Mouse (Mus musculus): ENCODE measurements around the gene Nfia. TPM values are rescaled to one million over a fixed set of nuclear protein-coding genes. Genes with fewer than 3 reads are reported as not detected.

The Nfia gene
- polyA plus RNA-seq, 1 experiment = 10.3 TPM

- no peak for DNase-seq (ENCODE audit: low read depth, low spot score)
- WGBS = 85% methylated on average over 1 of the region's 1 CpGs
Observed at GRCm38 (mm10) chr4:97887228-97887627, 114.7 kb downstream of the Nfia start.

GRCm38 (mm10) chr4:97891063-97891462 is 118.5 kb downstream of the Nfia start:
- DNase-seq (ENCODE audit: low read depth, low spot score) = no peak
- 79% methylated on average over 3 of the region's 3 CpGs for WGBS

- WGBS = 78% methylated on average over 1 of the region's 1 CpGs
Observed at GRCm38 (mm10) chr4:97891611-97892010, 119.1 kb downstream of the Nfia start.

DNA sequence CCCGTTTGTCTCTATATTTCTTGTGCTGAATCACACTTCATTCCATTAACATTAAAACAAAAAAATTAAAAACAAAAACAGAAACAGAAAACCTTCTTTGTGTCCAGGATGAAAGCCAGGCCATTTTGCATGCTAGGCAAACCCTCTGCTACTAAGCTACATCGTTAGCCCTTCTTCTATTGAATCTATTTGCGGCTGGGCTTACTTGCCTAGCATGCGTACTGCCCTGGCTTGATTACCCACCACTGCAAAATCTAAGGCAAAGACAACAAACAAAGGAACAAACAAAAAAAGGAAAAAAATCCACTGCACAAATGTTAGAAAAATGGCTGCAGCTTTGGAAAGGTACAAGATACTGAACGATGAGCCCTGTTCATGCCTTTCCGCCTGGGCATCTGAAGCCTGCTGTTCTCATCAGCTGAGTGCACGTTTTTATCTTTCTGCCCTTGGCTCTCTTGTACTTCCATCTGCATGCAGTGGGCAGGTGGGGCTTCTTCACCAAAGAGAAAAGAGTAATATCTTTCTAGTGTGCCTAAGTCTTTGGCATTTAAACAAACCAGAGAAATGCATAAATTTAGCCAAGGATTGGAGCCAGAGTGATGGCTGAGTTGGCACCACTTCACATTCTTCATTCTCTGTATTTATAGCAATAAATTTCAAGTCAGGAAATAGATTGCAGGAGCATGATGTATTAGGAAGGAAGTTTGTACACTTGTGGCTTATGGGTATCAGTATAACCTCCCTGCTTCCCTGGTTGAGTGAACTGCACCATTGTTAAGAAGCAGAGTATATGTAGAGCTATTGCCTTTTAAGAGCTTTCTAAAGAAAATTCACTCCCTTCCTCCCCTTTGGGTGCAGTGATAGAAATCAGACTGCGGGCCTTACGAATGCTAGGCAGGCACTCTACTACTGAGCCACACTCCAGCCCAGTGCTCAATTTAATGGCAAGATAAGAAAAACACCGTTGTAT is 121.7 kb downstream of the Nfia start:
- DNase-seq (ENCODE audit: low read depth, low spot score) = no peak
- 82% methylated on average over 10 of the region's 10 CpGs for WGBS

More at GRCm38 (mm10) chr4:97891611-97892010, 119.1 kb downstream of the Nfia start:
- DNase-seq (ENCODE audit: low read depth, low spot score) = no peak

GRCm38 (mm10) chr4:97895940-97896339 is 123.4 kb downstream of the Nfia start:
- WGBS = 88% methylated on average over 5 of the region's 5 CpGs
- no peak for DNase-seq (ENCODE audit: low read depth, low spot score)

GRCm38 (mm10) chr4:97900256-97900944 is 127.9 kb downstream of the Nfia start:
- 82% methylated on average over 12 of the region's 12 CpGs for WGBS
- DNase-seq (ENCODE audit: low read depth, low spot score) = no peak

- DNase-seq (ENCODE audit: low read depth, low spot score) = no peak
- WGBS = 45% methylated on average over 4 of the region's 4 CpGs
Observed at GRCm38 (mm10) chr4:97905826-97906225, 133.3 kb downstream of the Nfia start.

- WGBS = 90% methylated on average over 4 of the region's 4 CpGs
- no peak for DNase-seq (ENCODE audit: low read depth, low spot score)
Observed at GRCm38 (mm10) chr4:97908576-97909147, 136.1 kb downstream of the Nfia start.

- DNase-seq (ENCODE audit: low read depth, low spot score) = no peak
- 82% methylated on average over 9 of the region's 9 CpGs for WGBS
Observed at GRCm38 (mm10) chr4:97910115-97910776, 137.7 kb downstream of the Nfia start.

- DNase-seq (ENCODE audit: low read depth, low spot score) = no peak
- WGBS = 77% methylated on average over 27 of the region's 27 CpGs
Observed at GRCm38 (mm10) chr4:97910777-97911580, 138.4 kb downstream of the Nfia start.

DNA sequence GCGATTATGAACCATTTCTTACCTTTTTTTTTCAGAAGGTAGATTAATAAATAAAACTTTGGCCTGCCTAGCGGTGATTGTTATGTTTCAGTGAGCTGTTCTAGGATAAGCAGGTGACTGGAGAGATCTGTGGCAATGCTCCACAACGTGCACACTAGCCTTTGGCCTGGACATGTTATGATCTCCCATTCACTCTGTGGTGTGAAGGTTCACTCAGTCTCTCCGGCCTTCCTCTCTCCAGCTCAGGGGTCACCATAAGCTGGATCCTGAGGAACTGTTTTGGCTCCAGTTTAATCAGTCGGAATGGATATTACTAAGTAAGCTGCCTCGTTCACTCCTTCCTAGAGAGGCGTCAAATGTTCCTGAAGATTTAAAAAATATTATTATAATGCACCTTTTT is 139.2 kb downstream of the Nfia start:
- no peak for DNase-seq (ENCODE audit: low read depth, low spot score)
- 85% methylated on average over 7 of the region's 7 CpGs for WGBS

- DNase-seq (ENCODE audit: low read depth, low spot score) = no peak
- 82% methylated on average over 6 of the region's 6 CpGs for WGBS
Observed at GRCm38 (mm10) chr4:97912155-97912554, 139.6 kb downstream of the Nfia start.

DNA sequence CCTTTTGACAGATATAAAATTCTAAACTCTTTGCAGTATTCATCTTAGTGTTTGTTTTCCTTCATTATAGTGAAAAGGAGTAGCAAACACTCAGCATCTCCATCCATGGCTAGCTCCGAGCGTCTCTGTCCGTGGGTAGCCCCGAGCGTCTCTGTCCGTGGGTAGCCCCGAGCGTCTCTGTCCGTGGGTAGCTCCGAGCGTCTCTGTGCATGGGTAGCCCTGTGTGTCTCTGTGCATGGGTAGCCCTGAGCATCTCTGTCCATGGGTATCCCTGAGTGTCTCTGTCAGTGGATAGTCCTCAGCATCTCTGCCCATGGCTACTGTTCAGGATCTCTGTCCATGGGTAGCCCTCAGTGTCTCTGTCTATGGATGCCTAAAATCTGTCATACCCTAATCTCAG is 140.0 kb downstream of the Nfia start:
- WGBS = 97% methylated on average over 11 of the region's 11 CpGs

GRCm38 (mm10) chr4:97914348-97914747 is 141.8 kb downstream of the Nfia start:
- no peak for DNase-seq (ENCODE audit: low read depth, low spot score)
- 91% methylated on average over 2 of the region's 2 CpGs for WGBS

More for the DNA sequence above, 140.0 kb downstream of the Nfia start:
- no peak for DNase-seq (ENCODE audit: low read depth, low spot score)

GRCm38 (mm10) chr4:97914761-97915160 is 142.2 kb downstream of the Nfia start:
- WGBS = 89% methylated on average over 5 of the region's 5 CpGs
- no peak for DNase-seq (ENCODE audit: low read depth, low spot score)

- DNase-seq (ENCODE audit: low read depth, low spot score) = no peak
- WGBS = 93% methylated on average over 6 of the region's 6 CpGs
Observed at GRCm38 (mm10) chr4:97917568-97917967, 145.0 kb downstream of the Nfia start.

DNA sequence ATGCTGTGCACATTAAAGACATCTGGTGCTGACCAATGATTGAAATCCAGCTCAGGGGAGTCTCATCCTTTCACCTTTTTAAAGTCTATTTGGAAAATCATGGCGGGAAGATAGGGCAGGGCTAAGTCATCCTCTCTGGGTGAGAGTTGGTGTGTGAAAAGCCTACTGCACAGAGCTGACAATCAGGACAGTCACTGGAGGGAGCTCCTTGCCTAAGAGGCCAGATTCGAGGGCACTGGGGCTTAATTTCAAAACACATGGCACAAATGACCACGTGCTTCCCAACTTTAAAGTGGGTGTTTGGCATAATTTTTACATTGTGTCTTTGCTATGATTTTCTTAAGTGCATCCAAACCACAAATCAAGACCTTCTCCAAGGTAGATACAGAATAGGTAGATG is 146.1 kb downstream of the Nfia start:
- DNase-seq (ENCODE audit: low read depth, low spot score) = no peak
- 69% methylated on average over 3 of the region's 3 CpGs for WGBS

GRCm38 (mm10) chr4:97919773-97920172 is 147.2 kb downstream of the Nfia start:
- no peak for DNase-seq (ENCODE audit: low read depth, low spot score)
- WGBS = 78% methylated on average over 2 of the region's 2 CpGs
